Mouse (Mus musculus) cerebellum, adult 9-11 months (tissue): ENCODE measurements around the gene Rnf123.
"Not testable (repeated sequence)": the region's sequence is repeated elsewhere in the genome, so short reads cannot be mapped to it uniquely, and the experiment has no call there.

Experiments used
- DNase-seq: peaks from one replicate; pipeline ENCODE4 v3.0.0; 2022

Gene Rnf123

DNA sequence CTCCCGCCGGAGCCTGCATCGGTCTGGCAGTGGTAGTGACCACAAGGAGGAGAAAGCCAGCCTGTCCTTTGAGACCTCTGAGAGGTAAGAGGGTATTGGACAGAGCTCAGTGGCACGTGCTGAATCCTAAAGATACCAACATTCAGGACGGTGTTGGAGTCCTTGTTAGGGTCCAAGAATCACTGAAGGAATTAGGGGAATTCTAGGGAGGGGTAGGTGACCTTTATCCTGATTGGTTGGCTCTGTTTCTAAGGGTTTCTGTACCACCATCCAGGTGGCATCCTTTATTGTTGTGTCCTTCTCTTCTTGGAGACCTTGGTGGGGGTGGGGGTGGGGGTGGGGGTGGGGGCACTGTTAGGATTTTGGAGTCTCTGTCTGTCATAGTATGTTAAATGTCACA, 51.0 kb downstream of the Rnf123 start:
- no peak for DNase-seq

- DNase-seq, result no peak
These were observed 55.3 kb downstream of the Rnf123 start for GRCm38 (mm10) chr9:108027867-108028266.

DNA sequence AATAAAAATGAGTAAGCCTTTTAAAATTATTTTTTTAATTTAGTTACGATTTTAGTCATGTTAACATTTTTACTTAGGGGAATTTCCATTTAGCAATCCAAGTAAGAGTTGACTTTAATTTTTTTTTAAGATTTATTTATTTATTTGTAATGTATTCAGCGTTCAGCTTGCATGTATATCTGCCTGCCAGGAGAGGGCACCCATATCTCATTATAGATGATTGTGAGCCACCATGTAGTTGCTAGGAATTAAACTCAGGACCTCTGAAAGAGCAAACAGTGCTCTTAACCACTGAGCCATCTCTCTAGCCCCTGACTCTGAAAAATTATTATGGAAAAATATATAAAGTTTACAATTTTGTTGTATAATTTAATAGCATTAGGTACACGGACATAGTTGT, 56.6 kb downstream of the Rnf123 start:
- DNase-seq, result no peak

DNA sequence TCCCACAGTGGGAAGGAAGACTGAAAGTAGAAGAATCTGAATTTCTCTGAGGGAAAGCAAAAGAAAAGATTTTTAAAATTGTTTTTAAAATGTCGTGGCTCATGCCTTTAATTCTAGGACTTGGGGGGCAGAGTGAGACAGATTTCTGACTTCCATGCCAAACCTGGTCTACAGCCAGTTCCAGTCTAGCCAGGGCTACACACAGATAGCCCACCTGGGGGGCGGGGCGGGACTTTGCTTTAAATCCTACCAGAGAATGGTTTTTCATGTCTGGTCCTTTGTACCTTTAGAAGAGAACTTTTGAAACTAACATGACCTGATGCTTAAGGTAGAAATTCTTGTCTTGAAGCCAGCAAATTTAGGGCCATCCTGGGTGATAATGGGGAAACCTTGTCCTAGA, 59.9 kb downstream of the Rnf123 start:
- DNase-seq, result peak; percentile 28

DNA sequence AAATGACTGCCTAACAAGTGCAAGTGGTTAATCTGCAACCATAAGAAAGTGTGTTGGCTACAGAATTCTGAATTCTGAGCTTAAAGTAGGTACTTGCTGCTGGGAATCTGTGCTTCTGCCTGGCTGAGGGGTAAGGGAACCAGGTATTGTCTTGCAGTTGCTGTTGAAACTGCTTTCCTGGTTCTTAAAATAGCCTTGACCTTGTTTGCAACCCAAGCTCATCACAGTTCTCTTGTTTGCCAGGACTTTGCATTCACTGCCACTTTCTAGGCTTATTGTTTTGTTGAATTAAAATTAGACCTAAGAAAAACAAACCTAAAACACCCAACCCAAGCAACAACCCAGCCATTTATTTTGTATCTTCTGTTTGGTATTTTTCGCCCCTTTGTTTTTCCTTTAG, 62.4 kb downstream of the Rnf123 start:
- no peak for DNase-seq

GRCm38 (mm10) chr9:108017127-108017526, 66.0 kb downstream of the Rnf123 start:
- DNase-seq, result no peak

GRCm38 (mm10) chr9:108013577-108013976, 69.6 kb downstream of the Rnf123 start:
- DNase-seq, result not testable (repeated sequence)

DNA sequence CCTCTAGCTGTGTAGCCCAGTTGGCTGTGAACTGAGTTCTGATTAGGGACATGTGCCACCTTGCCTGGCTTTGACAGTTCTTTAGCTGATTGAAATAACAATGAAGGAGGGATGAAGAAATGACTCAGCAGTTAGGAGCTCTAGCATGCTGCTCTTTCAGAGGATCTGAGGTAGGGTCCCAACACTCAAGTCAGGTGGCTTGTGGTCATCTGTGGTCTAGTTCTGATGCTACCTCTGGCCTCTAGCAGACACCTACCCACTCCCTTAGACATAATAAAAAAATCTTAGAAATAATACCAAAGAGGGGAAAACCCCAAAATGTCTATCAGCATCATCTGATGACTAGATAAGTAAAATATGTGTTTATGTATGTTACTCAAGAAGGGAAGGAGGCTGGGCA, 72.8 kb downstream of the Rnf123 start:
- DNase-seq, result no peak

- no peak for DNase-seq
These were observed 75.1 kb downstream of the Rnf123 start for GRCm38 (mm10) chr9:108008041-108008440.

GRCm38 (mm10) chr9:108003531-108003890, 79.6 kb downstream of the Rnf123 start:
- no peak for DNase-seq

GRCm38 (mm10) chr9:108002778-108003530, 80.2 kb downstream of the Rnf123 start:
- DNase-seq, result no peak

GRCm38 (mm10) chr9:108001922-108002770, 81.0 kb downstream of the Rnf123 start, which contains the start of gene Ip6k1:
Gene Ip6k1, plus strand, starts transcription at chr9:108002501.
- peak; percentile 100 for DNase-seq
